Mouse (Mus musculus): ENCODE results near the gene Garnl3.

- no peak for TF ChIP-seq CTCF (IDR thresholded peaks at IDR 0.05; ENCODE audit: low read depth)
- TF ChIP-seq EP300 (IDR thresholded peaks at IDR 0.05; ENCODE audit: low read depth): no peak
Observed at GRCm38 (mm10) chr2:33137244-33137643, 5.8 kb upstream of the Garnl3 start.

Measured in liver, embryonic 14.5 days (tissue).